Mouse (Mus musculus) small intestine, adult 2 months (tissue): Measurements from ENCODE around the gene Il13ra1. TPM values are rescaled to one million over a fixed set of nuclear protein-coding genes. Genes with fewer than 3 reads are reported as not detected.
A peak's percentile ranks its signal among the peaks of the same experiment; 100 is the strongest.

Experiments
- H3K27ac ChIP-seq: fragments of 200-500 bp; 2 replicates; pipeline ENCODE4 v1.5.1; 2012; ENCODE audit warnings: low read depth, low read length, control low read depth, inconsistent platforms; ENCODE audit not compliant: insufficient read depth
- H3K27me3 ChIP-seq: fragments of 200-500 bp; 2 replicates; pipeline ENCODE4 v1.6.1; 2012; ENCODE audit warnings: mild to moderate bottlenecking, moderate library complexity, low read length, inconsistent platforms; ENCODE audit not compliant: control insufficient read depth, insufficient read depth
- H3K36me3 ChIP-seq: fragments of 200-500 bp; 2 replicates; pipeline ENCODE4 v1.6.1; 2012; ENCODE audit warnings: mild to moderate bottlenecking, low read length, control low read depth, inconsistent platforms; ENCODE audit not compliant: control insufficient read depth, insufficient read depth
- H3K4me1 ChIP-seq: fragments of 200-500 bp; 2 replicates; pipeline ENCODE4 v1.6.1; 2012; ENCODE audit warnings: low read length, inconsistent platforms, mixed read lengths; ENCODE audit not compliant: control insufficient read depth, insufficient read depth, insufficient read length
- H3K4me3 ChIP-seq: fragments of 200-500 bp; 2 replicates; pipeline ENCODE4 v1.5.1; 2012; ENCODE audit warnings: low read depth, mild to moderate bottlenecking, control low read depth, inconsistent platforms, low read length, moderate library complexity
- CTCF ChIP-seq: fragments of 200-500 bp; IDR thresholded peaks from 2 replicates; pipeline ENCODE4 v1.5.1; 2012; ENCODE audit warnings: low read depth, mild to moderate bottlenecking, control low read depth, inconsistent platforms, low read length, moderate library complexity, mixed read lengths; ENCODE audit not compliant: insufficient replicate concordance, insufficient read length; ENCODE audit errors: extremely low read depth
- POLR2A ChIP-seq: fragments of 200-500 bp; IDR thresholded peaks from 2 replicates; pipeline ENCODE4 v1.6.1; 2012; ENCODE audit warnings: low read depth, mild to moderate bottlenecking, control low read depth, inconsistent platforms, low read length, moderate library complexity
- WGBS: fragments of 180-500 bp; shearing (Covaris S2); methylation state at CpG from one replicate; pipeline ENCODE4 v1.1.7; 2018; 5-methylcytosine and 5-hydroxymethylcytosine counted together
- polyA plus RNA-seq: library from polyadenylated mRNA; depleted of rRNA; stranded (reverse); fragments of >200 nt; gene quantifications from 2 replicates; pipeline ENCODE4 v1.2.3, GENCODE M21; 2012; rRNA removed

The Il13ra1 gene
- polyA plus RNA-seq, result 6.9 and 12.8 TPM in 2 replicates

DNA sequence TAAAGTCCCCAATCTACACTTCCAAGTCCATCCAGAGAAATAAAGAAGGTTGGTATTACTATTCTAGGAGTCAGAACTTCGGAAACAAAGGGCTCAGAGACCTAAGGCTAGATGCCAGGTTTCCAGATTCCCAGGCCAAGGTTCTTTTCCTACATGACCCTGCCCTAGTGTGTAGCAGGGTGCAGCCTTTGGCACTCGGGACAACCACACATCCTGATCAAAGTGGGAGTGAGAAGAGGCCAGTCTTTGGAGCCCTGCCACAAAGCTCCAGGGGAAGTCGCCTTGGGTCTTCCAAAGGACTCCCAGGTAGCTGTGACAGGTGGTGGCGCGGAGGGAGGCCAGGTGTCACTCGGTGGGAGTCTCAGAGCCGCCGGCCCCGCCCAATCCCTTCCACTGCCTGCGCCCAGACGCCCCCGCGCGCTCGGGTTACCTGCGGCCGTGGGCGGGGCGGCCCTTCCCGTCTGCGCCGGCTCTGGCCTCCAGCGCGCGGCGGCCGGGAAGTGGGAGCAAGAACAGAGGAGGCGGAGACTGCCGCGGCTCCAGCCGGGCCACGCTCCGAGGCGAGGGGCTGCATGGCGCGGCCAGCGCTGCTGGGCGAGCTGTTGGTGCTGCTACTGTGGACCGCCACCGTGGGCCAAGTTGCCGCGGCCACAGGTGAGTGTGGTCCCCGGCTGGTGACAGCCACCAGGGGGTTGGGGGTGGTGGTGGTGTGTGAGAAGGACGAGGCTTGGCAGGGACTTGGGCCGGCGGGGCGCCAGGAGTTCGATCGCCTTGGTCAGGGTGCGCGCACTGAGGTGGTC lies at the start of gene Il13ra1:
Il13ra1 (plus strand) TSS at position 489 of the 800 bp plus-strand sequence.
- 16% methylated on average over 51 of the region's 51 CpGs for WGBS
- H3K27ac ChIP-seq, result peak within 1 kb of the TSS; percentile 93
- peaks cover 6% of the 10 kb centered on the region for H3K4me1 ChIP-seq

DNA sequence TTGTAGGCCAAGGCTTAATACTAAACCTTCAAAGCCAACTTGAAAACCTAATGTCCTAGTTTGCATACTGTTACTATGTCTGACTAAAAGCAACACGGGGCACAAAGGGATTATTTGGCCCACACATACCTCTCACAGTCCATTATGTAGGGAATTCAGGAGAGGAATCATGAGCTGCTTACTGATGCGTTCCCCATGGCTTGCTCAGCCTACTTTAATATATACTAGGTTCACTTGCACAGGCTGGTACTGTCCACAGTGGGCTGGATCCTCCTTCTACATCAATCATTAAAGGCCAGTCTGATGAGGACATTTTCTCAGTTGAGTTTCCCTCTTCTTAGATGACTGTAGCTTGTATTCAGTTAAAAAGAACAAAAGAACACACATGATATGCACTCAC lies 37.9 kb upstream of the Il13ra1 start:
- peaks cover 2% of the 10 kb centered on the region; the same call in 1 of the 2 replicates for H3K4me1 ChIP-seq
- no peak overlapping the region for H3K4me3 ChIP-seq
- H3K27ac ChIP-seq, result no peak overlapping the region
- TF ChIP-seq POLR2A (no peak), CTCF (no peak)
- no peaks in the 10 kb centered on the region for H3K27me3 ChIP-seq
- no peaks in the 10 kb centered on the region; the same call in 1 of the 2 replicates for H3K36me3 ChIP-seq
- whole genome bisulfite sequencing, result 85% methylated on average over 2 of the region's 2 CpGs

More for the DNA sequence above, at the start of gene Il13ra1:
- TF ChIP-seq CTCF (no peak), POLR2A (peak; percentile 72)
- Histone ChIP-seq H3K4me3 (peak within 1 kb of the TSS; percentile 99), H3K36me3 (no peaks in the 10 kb centered on the region), H3K27me3 (no peaks in the 10 kb centered on the region)

DNA sequence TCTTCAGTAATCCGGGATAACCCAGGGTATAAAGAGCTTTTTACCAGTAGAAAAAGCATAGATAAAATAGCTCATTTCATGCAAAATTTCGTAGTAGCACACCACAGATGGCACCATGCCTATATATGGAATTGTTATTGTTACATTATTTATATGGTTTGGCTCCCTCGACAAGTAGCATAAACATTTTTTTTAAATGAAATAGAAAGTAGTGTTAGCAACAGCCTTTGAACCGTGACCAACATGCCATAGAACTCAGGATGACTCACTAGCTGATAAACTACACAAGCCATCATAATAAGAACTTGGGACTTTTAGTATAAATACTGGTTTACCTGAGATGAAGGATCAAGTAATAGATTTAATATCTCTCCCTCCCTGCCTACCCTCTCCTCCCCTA lies 34.7 kb upstream of the Il13ra1 start:
- Histone ChIP-seq H3K4me3 (no peak overlapping the region), H3K27ac (peak overlapping the region; percentile 75; the same call in 1 of the 2 replicates), H3K27me3 (no peaks in the 10 kb centered on the region), H3K4me1 (peaks cover 2% of the 10 kb centered on the region; the same call in 1 of the 2 replicates), H3K36me3 (no peaks in the 10 kb centered on the region; the same call in 1 of the 2 replicates)
- WGBS, result 34% methylated on average over 4 of the region's 4 CpGs
- TF ChIP-seq POLR2A (no peak), CTCF (no peak)

DNA sequence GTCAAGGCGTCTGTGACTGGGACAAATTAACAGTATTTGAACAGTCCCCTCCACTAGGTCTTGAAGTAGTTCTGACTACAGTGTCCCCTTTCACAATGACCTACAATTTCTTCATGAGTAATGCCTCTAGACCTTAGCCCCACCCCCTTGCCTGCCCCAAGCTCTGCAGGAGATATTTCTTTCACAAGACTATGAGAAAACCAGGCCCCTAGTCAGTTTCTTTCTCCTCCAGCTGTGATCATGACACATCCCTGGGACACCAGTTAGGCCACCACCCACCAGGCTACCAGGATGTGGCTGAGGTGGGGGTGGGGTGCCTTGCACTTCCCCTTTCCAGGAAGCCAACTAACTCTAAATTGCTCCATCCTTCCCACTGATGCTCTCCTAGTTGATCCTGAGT lies 29.0 kb upstream of the Il13ra1 start:
- Histone ChIP-seq H3K4me3 (no peak overlapping the region), H3K27ac (no peak overlapping the region), H3K27me3 (no peaks in the 10 kb centered on the region), H3K36me3 (no peaks in the 10 kb centered on the region; the same call in 1 of the 2 replicates), H3K4me1 (peaks cover 5% of the 10 kb centered on the region; the same call in 1 of the 2 replicates)
- 89% methylated on average over 1 of the region's 1 CpGs for WGBS
- TF ChIP-seq CTCF, result no peak
- TF ChIP-seq POLR2A, result no peak

DNA sequence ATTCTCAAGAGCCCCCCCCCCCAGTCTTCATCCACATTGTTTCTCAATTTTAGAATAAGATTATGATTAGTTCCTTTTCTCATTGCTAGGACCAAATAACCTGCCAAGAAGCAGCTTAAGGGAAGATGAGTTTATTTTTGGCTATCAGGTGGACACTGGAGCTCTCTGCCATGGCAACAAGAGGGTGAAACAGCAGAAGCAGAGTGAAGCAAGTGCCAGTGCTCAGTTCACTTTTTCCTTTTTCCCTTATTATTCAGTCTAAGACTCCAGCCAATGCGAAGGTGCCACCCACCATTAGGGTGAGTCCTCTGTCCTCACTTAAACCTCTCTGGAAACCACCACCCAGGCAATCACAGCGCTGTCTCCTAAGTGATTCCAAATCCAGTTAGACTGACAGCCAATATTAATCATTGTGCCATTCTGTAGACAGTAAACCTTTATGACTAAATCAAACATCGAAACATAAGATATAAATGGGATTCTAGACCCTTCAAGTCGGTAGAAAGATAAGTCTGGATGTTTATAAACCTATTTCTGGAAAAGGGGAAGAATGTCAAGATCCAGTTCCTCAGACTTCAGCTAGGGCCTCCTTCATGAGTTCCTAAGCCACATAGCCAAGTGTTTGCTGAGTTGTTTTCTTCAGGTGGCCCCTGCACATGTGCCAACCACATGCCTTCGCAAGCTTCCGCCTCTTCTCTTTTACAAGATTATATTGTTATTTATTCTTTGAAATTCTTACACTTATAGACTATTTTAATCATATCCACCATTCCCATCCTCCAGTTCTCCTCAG lies 23.2 kb upstream of the Il13ra1 start:
- H3K4me1 ChIP-seq, result 0 out of 2 replicates have a peak, but pooled peaks cover under 1% of the 10 kb centered on the region
- H3K4me3 ChIP-seq, result no peak overlapping the region
- no peaks in the 10 kb centered on the region for H3K36me3 ChIP-seq
- no peaks in the 10 kb centered on the region for H3K27me3 ChIP-seq
- H3K27ac ChIP-seq, result no peak overlapping the region
- 81% methylated on average over 6 of the region's 6 CpGs for WGBS
- TF ChIP-seq CTCF (no peak), POLR2A (no peak)

DNA sequence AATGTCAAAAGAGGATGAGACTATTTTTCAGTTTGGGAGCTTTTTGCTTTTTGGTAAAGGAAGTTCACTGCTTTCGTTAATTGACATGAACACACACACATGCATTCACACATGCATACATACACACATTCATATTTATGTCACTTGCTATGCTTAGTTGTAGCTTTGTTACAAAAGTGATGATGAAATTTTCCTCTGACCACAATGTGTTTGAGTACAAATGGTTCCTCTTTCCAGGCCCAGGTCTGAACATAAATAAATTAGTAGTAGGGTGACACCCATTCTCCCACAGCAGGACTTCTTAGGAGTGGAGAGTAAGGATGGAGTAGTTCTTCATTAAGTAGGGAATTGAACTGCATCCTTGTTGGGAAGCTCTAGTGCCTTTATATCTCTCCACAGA lies 11.0 kb upstream of the Il13ra1 start:
- no peak overlapping the region for H3K4me3 ChIP-seq
- H3K27ac ChIP-seq, result no peak overlapping the region
- TF ChIP-seq CTCF, result no peak
- TF ChIP-seq POLR2A, result no peak
- no peaks in the 10 kb centered on the region for H3K36me3 ChIP-seq
- no peaks in the 10 kb centered on the region for H3K4me1 ChIP-seq
- WGBS, result 82% methylated on average over 1 of the region's 1 CpGs
- no peaks in the 10 kb centered on the region for H3K27me3 ChIP-seq

DNA sequence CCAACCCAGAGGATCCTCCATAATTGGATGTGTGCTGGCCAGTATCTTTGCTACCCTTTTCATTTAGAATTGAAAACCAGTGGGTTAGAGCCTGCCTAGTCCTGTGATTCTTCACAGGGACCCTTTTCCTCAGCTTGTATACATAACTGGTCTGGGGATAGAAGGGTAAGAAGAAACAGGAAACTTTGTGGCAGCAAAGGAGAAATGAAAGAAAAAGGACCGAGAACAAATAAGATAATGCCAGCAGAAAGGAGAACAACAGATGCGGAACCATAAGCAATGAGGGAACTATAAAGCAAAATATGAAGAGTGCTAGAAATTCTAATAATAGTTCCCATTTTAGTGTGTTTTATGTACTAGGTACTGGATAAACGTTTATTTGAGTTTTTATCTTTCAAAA lies 10.6 kb upstream of the Il13ra1 start:
- Histone ChIP-seq H3K36me3 (no peaks in the 10 kb centered on the region), H3K27ac (no peak overlapping the region; the same call in 1 of the 2 replicates), H3K4me1 (no peaks in the 10 kb centered on the region), H3K27me3 (no peaks in the 10 kb centered on the region), H3K4me3 (no peak overlapping the region)
- WGBS, result 68% methylated on average over 3 of the region's 3 CpGs
- no peak for TF ChIP-seq CTCF
- TF ChIP-seq POLR2A, result no peak
